Mouse (Mus musculus) c-Kit-negative CD71-positive TER-119-positive erythroid progenitor cells, embryonic 14.5 days (primary cell): ENCODE results near the gene Unc50.
A peak's percentile ranks its signal among the peaks of the same experiment; 100 is the strongest.

Source experiments
- DNase-seq: peaks from one replicate; pipeline ENCODE4 v3.0.0-alpha.2; 2013; ENCODE audit warnings: low read depth, low spot score

Gene Unc50

GRCm38 (mm10) chr1:37429366-37430296, at the start of gene Unc50, which contains the start of gene Coa5:
Unc50 (plus strand) TSS chr1:37430139.
Coa5 (minus strand) TSS chr1:37430103.
- peak; percentile 80 for DNase-seq

- no peak for DNase-seq
Observed at GRCm38 (mm10) chr1:37380913-37381312, 49.0 kb upstream of the Unc50 start.

GRCm38 (mm10) chr1:37384304-37384703, 45.6 kb upstream of the Unc50 start:
- no peak for DNase-seq

- no peak for DNase-seq
Observed at GRCm38 (mm10) chr1:37386448-37386971, 43.4 kb upstream of the Unc50 start.

GRCm38 (mm10) chr1:37393174-37393573, 36.8 kb upstream of the Unc50 start:
- no peak for DNase-seq

- no peak for DNase-seq
Observed at GRCm38 (mm10) chr1:37396481-37396880, 33.5 kb upstream of the Unc50 start.

GRCm38 (mm10) chr1:37398961-37399360, 31.0 kb upstream of the Unc50 start:
- DNase-seq = no peak

GRCm38 (mm10) chr1:37399734-37400133, 30.2 kb upstream of the Unc50 start:
- DNase-seq = no peak

GRCm38 (mm10) chr1:37401687-37402086, 28.3 kb upstream of the Unc50 start:
- peak; percentile 8 for DNase-seq

GRCm38 (mm10) chr1:37405137-37405536, 24.8 kb upstream of the Unc50 start:
- DNase-seq = no peak

- no peak for DNase-seq
Observed at GRCm38 (mm10) chr1:37407228-37407627, 22.7 kb upstream of the Unc50 start.

GRCm38 (mm10) chr1:37408059-37408458, 21.9 kb upstream of the Unc50 start:
- DNase-seq = no peak

GRCm38 (mm10) chr1:37408678-37409077, 21.3 kb upstream of the Unc50 start:
- no peak for DNase-seq

- DNase-seq = no peak
Observed at GRCm38 (mm10) chr1:37409647-37410046, 20.3 kb upstream of the Unc50 start.

GRCm38 (mm10) chr1:37415394-37415793, 14.5 kb upstream of the Unc50 start:
- no peak for DNase-seq

GRCm38 (mm10) chr1:37419420-37419819, 10.5 kb upstream of the Unc50 start:
- peak; percentile 53 for DNase-seq

- no peak for DNase-seq
Observed at GRCm38 (mm10) chr1:37427144-37427875, 2.6 kb upstream of the Unc50 start.

- DNase-seq = no peak
Observed at GRCm38 (mm10) chr1:37428911-37429310, 1.0 kb upstream of the Unc50 start.

- peak; percentile 56 for DNase-seq
Observed at GRCm38 (mm10) chr1:37430297-37430840, 430 bp downstream of the Unc50 start.

- no peak for DNase-seq
Observed at GRCm38 (mm10) chr1:37436419-37436818, 6.5 kb downstream of the Unc50 start.

- DNase-seq = no peak
Observed at GRCm38 (mm10) chr1:37442848-37443835, 13.2 kb downstream of the Unc50 start.
